Comparison of ENCODE assay signal across 13 mouse cellular contexts in genomic region chr13:46349664-46350063, GRCm38 (mm10).
DNase-seq lines count a peak whose midpoint lies in the region; ATAC-seq lines count a peak whose summit lies in the region.
"Had no signal": no experiment of that assay in that cellular context is flagged by ENCODE, and none has a peak within 500 bp of the region (broad histone marks: within the 10 kb centered on the region; RNA-seq: fewer than 3 reads in every experiment).

No protein-coding gene starts in this region.

- H3K9ac ChIP-seq in lung, embryonic 16.5 days (ENCODE audit: low read length): no peak overlapping the region
- no peak overlapping the region for H3K9ac ChIP-seq in hindbrain, embryonic 14.5 days
- no peak overlapping the region for H3K9ac ChIP-seq in neural tube, embryonic 13.5 days
- H3K9ac ChIP-seq: limb, embryonic 15.5 days had no signal

- H3K4me1 ChIP-seq in lung, embryonic 16.5 days (replicated peaks; ENCODE audit: control insufficient read depth, insufficient read depth, low read length): no peaks in the 10 kb centered on the region
- H3K4me1 ChIP-seq in hindbrain, embryonic 14.5 days (replicated peaks; ENCODE audit: control insufficient read depth, insufficient read depth, low read length): no peaks in the 10 kb centered on the region
- peaks cover 15% of the 10 kb centered on the region for H3K4me1 ChIP-seq in neural tube, embryonic 13.5 days (replicated peaks)
- H3K4me1 ChIP-seq: embryonic facial prominence, embryonic 10.5 days; limb, embryonic 15.5 days had no signal

- 57% methylated on average over 3 of the region's 3 CpGs for WGBS in lung, embryonic 16.5 days
- 50% methylated on average over 3 of the region's 3 CpGs for WGBS in hindbrain, embryonic 14.5 days
- WGBS in neural tube, embryonic 13.5 days: 33% methylated on average over 3 of the region's 3 CpGs

- H3K4me3 ChIP-seq in lung, embryonic 16.5 days (ENCODE audit: low read length): no peak overlapping the region
- H3K4me3 ChIP-seq in hindbrain, embryonic 14.5 days (replicated peaks; ENCODE audit: low read length): no peak overlapping the region
- H3K4me3 ChIP-seq in neural tube, embryonic 13.5 days: no peak overlapping the region
- H3K4me3 ChIP-seq: embryonic facial prominence, embryonic 10.5 days; limb, embryonic 15.5 days; myocyte had no signal

- H3K27me3 ChIP-seq in lung, embryonic 16.5 days (ENCODE audit: control insufficient read depth, insufficient read depth, low read depth, low read length): no peaks in the 10 kb centered on the region
- H3K27me3 ChIP-seq in hindbrain, embryonic 14.5 days (ENCODE audit: control insufficient read depth, insufficient read depth, low read length): no peaks in the 10 kb centered on the region
- no peaks in the 10 kb centered on the region for H3K27me3 ChIP-seq in neural tube, embryonic 13.5 days
- H3K27me3 ChIP-seq: limb, embryonic 15.5 days had no signal

- intact Hi-C loops in heart, postnatal 25 days (cut with DNase I): no loop called here

- H3K4me2 ChIP-seq in lung, embryonic 16.5 days (ENCODE audit: low read depth, low read length): no peak overlapping the region
- no peak overlapping the region for H3K4me2 ChIP-seq in hindbrain, embryonic 14.5 days (replicated peaks)
- H3K4me2 ChIP-seq in neural tube, embryonic 13.5 days: no peak overlapping the region
- H3K4me2 ChIP-seq: limb, embryonic 15.5 days had no signal

- no peak overlapping the region for H3K27ac ChIP-seq in lung, embryonic 16.5 days (ENCODE audit: low read length)
- H3K27ac ChIP-seq in hindbrain, embryonic 14.5 days: peak overlapping the region; percentile 39
- H3K27ac ChIP-seq in neural tube, embryonic 13.5 days (replicated peaks): peak overlapping the region; percentile 62
- H3K27ac ChIP-seq: embryonic facial prominence, embryonic 10.5 days; limb, embryonic 15.5 days; stomach, postnatal 0 days had no signal

- no peaks in the 10 kb centered on the region for H3K9me3 ChIP-seq in lung, embryonic 16.5 days (ENCODE audit: control insufficient read depth, low read length)
- no peaks in the 10 kb centered on the region for H3K9me3 ChIP-seq in hindbrain, embryonic 14.5 days (ENCODE audit: control insufficient read depth, low read length)
- no peaks in the 10 kb centered on the region for H3K9me3 ChIP-seq in neural tube, embryonic 13.5 days
- H3K9me3 ChIP-seq: embryonic facial prominence, embryonic 10.5 days; limb, embryonic 15.5 days had no signal

- peak; percentile 2 for DNase-seq in heart, postnatal 25 days (ENCODE audit: low spot score)
- DNase-seq in heart, adult 9 months (ENCODE audit: low spot score in 2 of 2): no peak
- DNase-seq in lung, postnatal 14 days: no peak
- no peak for DNase-seq in hindbrain, embryonic 14.5 days (ENCODE audit: low spot score)
- no peak for DNase-seq in adrenal gland, postnatal 10 days
- DNase-seq: lung, postnatal 36 days had no signal

- H3K36me3 ChIP-seq in lung, embryonic 16.5 days (ENCODE audit: control insufficient read depth, insufficient read depth, low read length): no peaks in the 10 kb centered on the region
- no peaks in the 10 kb centered on the region for H3K36me3 ChIP-seq in hindbrain, embryonic 14.5 days (replicated peaks; ENCODE audit: control insufficient read depth, insufficient read depth)
- no peaks in the 10 kb centered on the region for H3K36me3 ChIP-seq in neural tube, embryonic 13.5 days
- H3K36me3 ChIP-seq: embryonic facial prominence, embryonic 10.5 days; limb, embryonic 15.5 days had no signal

- peak; percentile 23; the same call in 1 of the 2 replicates for ATAC-seq in lung, embryonic 16.5 days (ENCODE audit: low read depth)
- ATAC-seq in hindbrain, embryonic 14.5 days (ENCODE audit: low FRiP score): peak; percentile 73; the same call in 1 of the 2 replicates
- peak; percentile 91 for ATAC-seq in neural tube, embryonic 13.5 days (ENCODE audit: low read depth)
- ATAC-seq: Patski had no signal

Comparison
In these comparisons a context has a peak if more than half of its experiments do, and no peak if none do; other contexts are left out.
1. ATAC-seq: peak in every context shown above with its lines; median percentile 91 in neural tube, embryonic 13.5 days; 73 in hindbrain, embryonic 14.5 days; 23 in lung, embryonic 16.5 days.